Mouse (Mus musculus) layer of hippocampus, adult 8-10 months (tissue): Measurements from ENCODE around the gene Tnfrsf11a. TPM values are rescaled to one million over a fixed set of nuclear protein-coding genes. Genes with fewer than 3 reads are reported as not detected.

ENCODE experiments used
- DNase-seq, 2 experiments: peaks; one replicate each; pipeline ENCODE4 v3.0.0; 2022; ENCODE audit warnings: low spot score in 2 of 2
- total RNA-seq, 4 experiments: library from RNA; stranded (reverse); gene quantifications; 2 replicates each; pipeline ENCODE4 v1.2.4; 2022

The Tnfrsf11a gene
- total RNA-seq, 4 experiments from 2014 or later = 2.1 to 7.0 (median 4.6) TPM

DNA sequence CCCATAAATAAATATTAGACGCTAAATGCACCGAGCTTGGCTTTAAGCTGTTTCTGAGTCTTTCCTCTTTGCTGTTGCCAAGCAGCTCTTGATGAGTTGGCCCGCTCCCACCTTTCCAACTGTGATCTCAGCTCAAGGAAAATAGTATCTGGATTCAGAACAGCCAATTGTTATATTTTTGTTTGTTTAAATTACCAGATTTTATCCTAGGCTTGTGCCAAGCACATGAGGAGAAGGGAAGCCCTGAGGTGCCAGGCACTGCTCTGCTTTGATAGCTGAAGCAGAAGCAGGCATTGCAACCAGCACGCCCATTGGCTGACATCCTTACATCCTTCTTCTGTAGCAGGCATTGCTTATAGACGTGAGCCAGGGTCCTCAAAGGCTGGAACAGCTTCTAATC is 114.5 kb downstream of the Tnfrsf11a start:
- peak in 1 of 2 experiments; percentile 29 for DNase-seq

Other genes starting within 250 kb of the Tnfrsf11a start
- gene Pign, start 117.0 kb upstream of the Tnfrsf11a start, total RNA-seq = 10 to 100 TPM; 17.5 to 27.9 (median 23.5) TPM
- gene Relch, start 116.9 kb upstream of the Tnfrsf11a start, total RNA-seq = 10 to 100 TPM; 78.2 to 97.8 (median 88.8) TPM
- gene Zcchc2, start 209.7 kb downstream of the Tnfrsf11a start, total RNA-seq = 10 to 100 TPM; 20.6 to 25.6 (median 23.3) TPM